Mouse (Mus musculus) E14TG2a.4 (cell line): ENCODE measurements around the gene Mbd3.

ENCODE experiments used
- H3K27me3 ChIP-seq: 2 replicates; pipeline ENCODE4 v1.6.1; 2014; ENCODE audit warnings: low read length, control low read depth; ENCODE audit not compliant: insufficient read depth
- H3K36me3 ChIP-seq: 2 replicates; pipeline ENCODE4 v1.6.1; 2014; ENCODE audit warnings: low read length, control low read depth; ENCODE audit not compliant: insufficient read depth
- H3K4me1 ChIP-seq: replicated peaks from 2 replicates; pipeline ENCODE4 v1.6.1; 2014; ENCODE audit warnings: low read depth, low read length, control low read depth
- H3K4me3 ChIP-seq: replicated peaks from 2 replicates; pipeline ENCODE4 v1.5.1; 2014; ENCODE audit warnings: mild to moderate bottlenecking, low read length
- H3K9me3 ChIP-seq: 2 replicates; pipeline ENCODE4 v1.6.1; 2014; ENCODE audit warnings: low read length, control low read depth
- CTCF ChIP-seq: conservative IDR thresholded peaks from 2 replicates; pipeline ENCODE4 v1.5.1; 2014; ENCODE audit warnings: low read length
- NANOG ChIP-seq: IDR thresholded peaks from 2 replicates; pipeline ENCODE4 v1.6.1; 2014; ENCODE audit warnings: borderline replicate concordance, low read length, mixed read lengths
- POU5F1 ChIP-seq: IDR thresholded peaks from 2 replicates; pipeline ENCODE4 v1.6.1; 2014; ENCODE audit warnings: low read length, borderline replicate concordance

Gene Mbd3

DNA sequence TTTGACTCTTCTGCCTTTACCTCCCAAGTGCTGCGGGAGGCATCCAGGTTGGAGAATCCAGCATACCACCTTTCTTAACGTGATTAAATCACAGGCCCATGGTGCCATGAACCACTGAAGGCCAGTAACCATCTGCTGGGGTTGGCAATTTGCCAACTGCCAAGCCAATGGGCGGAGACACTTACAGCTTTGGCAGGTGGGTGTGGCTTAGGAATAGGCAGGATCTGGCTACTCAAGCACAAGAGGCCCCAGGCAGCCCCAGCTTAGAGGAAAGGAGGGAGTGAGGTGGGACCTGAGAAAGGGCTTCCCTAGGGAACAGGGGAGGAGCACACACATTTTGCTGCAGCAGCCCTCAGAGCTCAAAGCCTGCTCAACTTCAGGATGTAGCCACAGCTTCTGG, 19.0 kb upstream of the Mbd3 start:
- Histone ChIP-seq H3K27me3 (no peaks in the 10 kb centered on the region), H3K36me3 (peaks cover 100% of the 10 kb centered on the region), H3K4me3 (0 out of 2 replicates have a peak overlapping the region, but pooled peaks have one; percentile 4), H3K9me3 (no peaks in the 10 kb centered on the region), H3K4me1 (peaks cover 89% of the 10 kb centered on the region)
- no peak for TF ChIP-seq CTCF
- TF ChIP-seq NANOG = no peak
- no peak for TF ChIP-seq POU5F1

DNA sequence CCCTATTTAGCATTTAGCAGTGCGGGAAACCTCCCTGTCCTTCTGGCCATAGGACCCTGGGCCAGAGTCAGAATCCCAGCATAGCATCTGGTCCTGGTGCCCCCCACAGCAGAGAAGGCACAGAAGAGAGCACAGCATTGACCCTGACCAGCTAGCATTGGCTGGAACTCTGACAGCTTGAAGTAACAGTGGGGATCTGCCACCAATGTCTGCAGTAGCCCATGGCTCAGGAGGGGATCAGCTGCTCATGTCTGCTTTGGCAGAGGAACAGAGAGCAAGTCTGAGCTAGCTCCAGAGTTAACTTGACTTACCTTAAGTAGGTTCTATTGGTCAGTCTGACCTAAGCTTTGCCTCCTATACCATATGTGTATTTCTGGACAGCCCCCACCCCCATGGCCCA, 18.5 kb upstream of the Mbd3 start:
- peaks cover 89% of the 10 kb centered on the region for H3K4me1 ChIP-seq
- no peak for TF ChIP-seq NANOG
- TF ChIP-seq CTCF = no peak
- TF ChIP-seq POU5F1 = no peak
- H3K4me3 ChIP-seq = no peak overlapping the region
- no peaks in the 10 kb centered on the region for H3K27me3 ChIP-seq
- H3K36me3 ChIP-seq = peaks cover 100% of the 10 kb centered on the region
- H3K9me3 ChIP-seq = no peaks in the 10 kb centered on the region

DNA sequence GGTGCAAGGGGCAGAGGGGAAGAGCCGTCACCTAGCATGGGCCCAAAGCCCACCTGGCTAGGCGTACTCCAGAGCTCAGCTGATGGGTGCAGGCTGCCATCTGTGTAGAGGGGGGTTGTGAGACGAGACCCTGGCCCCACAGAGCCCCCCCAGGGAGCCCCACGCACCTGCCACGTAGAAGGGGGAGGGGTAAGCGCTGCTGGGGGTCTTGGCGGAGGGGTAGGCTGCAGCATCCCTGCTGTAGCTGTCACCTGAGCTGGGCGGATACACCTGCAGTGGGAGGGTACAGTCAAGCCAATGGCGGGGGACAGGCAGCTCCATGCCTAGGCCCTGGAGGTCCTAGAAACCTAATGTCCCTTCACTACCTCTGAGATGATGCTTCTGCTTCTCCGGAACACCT, 18.0 kb upstream of the Mbd3 start:
- Histone ChIP-seq H3K4me1 (peaks cover 88% of the 10 kb centered on the region), H3K4me3 (no peak overlapping the region), H3K27me3 (no peaks in the 10 kb centered on the region), H3K36me3 (peaks cover 100% of the 10 kb centered on the region), H3K9me3 (no peaks in the 10 kb centered on the region)
- TF ChIP-seq CTCF = no peak
- no peak for TF ChIP-seq POU5F1
- no peak for TF ChIP-seq NANOG

DNA sequence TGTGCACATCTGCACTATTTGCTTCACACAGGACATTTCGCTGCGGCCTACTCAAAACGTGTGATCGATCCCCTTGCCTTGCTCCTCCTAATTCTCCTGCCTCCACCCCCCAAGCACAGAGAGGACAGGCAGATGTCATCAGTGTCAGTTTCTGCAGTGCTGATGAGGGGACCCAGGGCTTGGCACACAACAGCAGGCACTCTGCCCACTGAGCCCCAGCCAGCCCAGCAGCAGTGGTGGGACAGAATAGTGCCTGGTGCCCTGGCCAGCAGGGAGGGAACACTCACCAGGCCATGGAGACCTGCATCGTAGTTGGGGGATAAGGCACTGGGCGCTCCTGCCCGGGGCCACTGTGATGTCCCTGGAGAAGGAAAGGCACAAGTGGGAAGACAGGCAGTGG, 16.2 kb upstream of the Mbd3 start:
- no peak overlapping the region; the same call in 1 of the 2 replicates for H3K4me3 ChIP-seq

DNA sequence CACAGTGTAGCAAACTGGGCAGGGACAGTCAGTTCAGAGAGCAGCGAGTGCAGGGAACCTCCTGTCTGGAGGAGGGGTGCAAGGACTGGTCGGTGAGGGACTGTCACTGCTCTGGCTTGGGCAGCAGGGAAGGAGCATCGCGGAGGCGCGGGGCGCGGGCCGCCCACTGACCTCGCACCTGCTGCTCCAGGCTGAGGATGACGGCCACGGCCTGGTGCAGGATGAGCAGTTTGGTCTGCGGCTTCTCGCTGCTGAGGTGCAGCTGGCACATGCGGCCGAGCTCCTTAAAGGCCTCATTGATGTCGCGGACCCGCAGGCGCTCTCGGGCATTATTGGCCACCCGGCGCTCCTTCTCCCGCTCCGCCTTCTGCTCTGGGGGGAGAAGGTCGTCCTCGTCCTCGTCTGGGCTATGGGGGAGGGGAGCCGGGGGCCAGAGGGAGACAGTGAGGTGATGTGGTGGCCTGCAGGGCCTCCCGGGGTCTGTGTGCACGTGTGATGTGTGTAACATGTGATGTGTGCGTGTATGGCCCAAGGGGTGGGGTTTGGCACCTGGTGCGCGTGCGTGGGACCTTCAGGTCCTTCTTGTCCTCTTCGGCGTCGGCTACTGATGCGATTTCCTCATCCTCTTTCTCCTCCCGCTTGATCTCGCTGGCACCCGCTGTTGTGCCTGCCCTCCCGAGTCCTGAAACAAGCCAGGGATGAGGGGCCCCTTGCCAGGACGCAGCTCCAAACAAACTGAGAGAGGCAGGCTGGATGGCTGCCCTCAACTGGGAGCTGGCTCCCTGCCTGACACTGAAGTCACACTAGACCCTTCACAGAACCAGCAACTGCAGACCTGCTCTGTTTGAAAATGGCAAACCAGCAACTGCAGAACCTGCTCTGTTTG, 13.5 kb upstream of the Mbd3 start:
- peaks cover 100% of the 10 kb centered on the region for H3K36me3 ChIP-seq
- H3K4me3 ChIP-seq = peak overlapping the region; percentile 66
- TF ChIP-seq CTCF (no peak), POU5F1 (no peak), NANOG (no peak)
- no peaks in the 10 kb centered on the region for H3K27me3 ChIP-seq
- H3K9me3 ChIP-seq = no peaks in the 10 kb centered on the region
- H3K4me1 ChIP-seq = peaks cover 88% of the 10 kb centered on the region

More for the DNA sequence above, 16.2 kb upstream of the Mbd3 start:
- TF ChIP-seq NANOG (no peak), CTCF (no peak)
- Histone ChIP-seq H3K36me3 (peaks cover 100% of the 10 kb centered on the region), H3K4me1 (peaks cover 96% of the 10 kb centered on the region), H3K27me3 (no peaks in the 10 kb centered on the region), H3K9me3 (no peaks in the 10 kb centered on the region)

DNA sequence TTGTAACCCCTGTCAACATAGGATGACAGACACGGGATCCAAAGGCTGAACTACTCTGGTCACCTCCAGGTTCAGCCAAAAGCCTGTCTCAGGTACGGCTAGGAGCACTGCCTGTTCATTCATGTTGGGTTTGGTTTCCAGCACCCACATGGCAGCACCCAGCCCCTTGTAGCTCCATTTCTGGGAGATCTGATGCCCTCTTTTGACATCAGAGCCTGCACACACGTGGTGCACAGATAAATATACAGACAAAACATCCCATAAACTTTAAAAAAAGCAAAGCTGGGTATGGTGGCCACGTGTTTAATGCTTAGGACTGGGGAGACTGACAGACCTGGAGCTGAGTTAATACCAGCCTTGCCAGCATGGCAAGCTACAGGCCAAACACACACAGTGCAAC, 8.6 kb upstream of the Mbd3 start:
- no peaks in the 10 kb centered on the region for H3K27me3 ChIP-seq
- TF ChIP-seq POU5F1 (no peak), CTCF (no peak), NANOG (no peak)
- H3K4me3 ChIP-seq = peak overlapping the region; percentile 98
- H3K4me1 ChIP-seq = peaks cover 82% of the 10 kb centered on the region
- H3K36me3 ChIP-seq = peaks cover 75% of the 10 kb centered on the region
- H3K9me3 ChIP-seq = no peaks in the 10 kb centered on the region

DNA sequence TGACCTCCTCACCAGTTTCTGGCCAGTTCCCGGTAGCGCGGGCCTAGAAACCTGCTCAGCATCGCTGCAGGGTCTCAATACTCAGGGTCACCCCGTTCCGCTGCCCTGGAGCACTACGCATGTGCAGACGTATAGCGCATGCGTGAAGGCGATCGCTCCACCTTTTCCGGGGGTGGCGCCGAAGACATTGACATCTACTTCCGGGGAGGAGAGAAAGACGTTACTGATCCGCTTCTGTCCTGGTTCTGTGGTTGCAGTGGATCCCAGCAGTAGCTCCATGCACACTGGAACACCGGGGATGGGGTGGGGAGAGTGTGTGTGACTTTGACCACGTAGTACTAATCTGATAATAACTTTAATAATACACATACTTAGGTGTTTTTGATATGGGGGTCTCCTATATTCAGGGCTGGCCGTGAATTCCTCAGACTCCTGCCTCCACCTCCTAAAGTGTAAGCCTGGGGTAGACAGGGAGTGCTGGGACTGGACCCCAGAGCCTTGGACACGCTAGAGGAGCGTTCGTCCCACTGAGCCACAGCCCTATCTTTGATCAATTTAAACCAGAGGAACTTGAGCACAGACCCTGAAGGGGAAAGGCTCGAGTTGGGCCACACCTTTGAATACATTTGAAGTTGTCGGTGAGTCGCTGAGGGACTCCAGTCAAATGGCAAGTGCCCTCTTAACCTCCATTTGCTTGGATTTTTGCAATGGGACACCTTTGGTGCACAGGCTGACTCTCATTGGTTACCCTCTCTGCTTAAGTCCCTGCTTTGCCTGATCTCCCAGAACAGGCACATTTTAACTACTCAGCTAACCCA, 7.5 kb upstream of the Mbd3 start, which contains the start of gene Uqcr11:
Gene Uqcr11 (minus strand): TSS at position 147 of the 818 bp plus-strand sequence.
- Histone ChIP-seq H3K9me3 (no peaks in the 10 kb centered on the region), H3K4me3 (peak within 1 kb of the TSS; percentile 98), H3K4me1 (peaks cover 77% of the 10 kb centered on the region), H3K36me3 (peaks cover 75% of the 10 kb centered on the region), H3K27me3 (no peaks in the 10 kb centered on the region)
- TF ChIP-seq POU5F1 (no peak), NANOG (no peak), CTCF (no peak)

DNA sequence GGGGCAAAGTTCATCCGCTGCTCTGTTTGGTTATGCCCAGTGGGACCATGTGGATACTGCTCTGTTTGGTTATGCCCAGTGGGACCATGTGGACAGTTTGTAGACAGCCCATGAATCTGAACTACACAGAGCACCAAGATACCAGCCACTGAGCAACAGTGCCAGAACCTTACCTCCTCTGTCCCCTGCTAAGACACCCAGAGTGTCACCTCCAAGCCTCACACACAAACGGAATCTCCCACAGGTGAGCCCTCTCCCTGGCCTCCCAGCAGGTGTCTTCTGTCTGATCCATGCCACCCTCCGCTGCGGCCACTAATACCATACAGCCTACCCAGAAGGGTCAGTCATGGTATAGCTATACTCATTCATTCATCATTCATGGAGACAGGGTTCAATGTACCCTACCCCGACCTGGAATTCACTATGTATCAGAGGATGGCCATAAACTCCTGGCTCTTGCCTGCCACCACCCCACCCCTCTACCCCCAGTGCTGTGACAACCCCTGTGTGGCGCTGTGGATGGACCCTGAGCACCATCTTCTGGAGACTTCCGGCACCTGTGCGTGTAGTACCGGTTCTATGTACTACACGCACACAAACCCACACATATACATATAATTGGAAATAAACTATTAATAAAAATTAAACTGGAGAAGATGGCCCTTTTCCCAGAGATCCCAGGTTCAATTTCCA, 6.3 kb upstream of the Mbd3 start:
- TF ChIP-seq CTCF (no peak), POU5F1 (no peak), NANOG (no peak)
- Histone ChIP-seq H3K27me3 (no peaks in the 10 kb centered on the region), H3K36me3 (peaks cover 74% of the 10 kb centered on the region), H3K9me3 (no peaks in the 10 kb centered on the region), H3K4me1 (peaks cover 76% of the 10 kb centered on the region), H3K4me3 (peak overlapping the region; percentile 98)
